Mouse (Mus musculus): ENCODE results near the gene Loxl3. TPM values are rescaled to one million over a fixed set of nuclear protein-coding genes. Genes with fewer than 3 reads are reported as not detected.

The Loxl3 gene
- polyA plus RNA-seq, 1 experiment from 2014 or later: 5.5 TPM

GRCm38 (mm10) chr6:83078324-83078858 lies 44.4 kb downstream of the Loxl3 start:
- peaks cover 40% of the 10 kb centered on the region for H3K27me3 ChIP-seq (ENCODE audit: control insufficient read depth, insufficient read depth, low read length)
- H3K4me3 ChIP-seq (replicated peaks; ENCODE audit: low read depth, low read length): peak overlapping the region; percentile 67
- H3K9ac ChIP-seq (replicated peaks; ENCODE audit: low read length): peak overlapping the region; percentile 76
- DNase-seq (peak; percentile 100), ATAC-seq (ENCODE audit: low FRiP score, low TSS enrichment) (peak; percentile 95)
- peaks cover 20% of the 10 kb centered on the region for H3K36me3 ChIP-seq (ENCODE audit: control insufficient read depth, insufficient read depth, low read length)
- H3K4me2 ChIP-seq (ENCODE audit: low read length): peak overlapping the region; percentile 96
- peaks cover 14% of the 10 kb centered on the region for H3K4me1 ChIP-seq (ENCODE audit: control insufficient read depth, insufficient read depth, low read length)
- peak overlapping the region; percentile 93 for H3K27ac ChIP-seq (replicated peaks; ENCODE audit: low read depth, low read length)
- H3K9me3 ChIP-seq (ENCODE audit: control insufficient read depth, low read length): no peaks in the 10 kb centered on the region
- WGBS: under 1% methylated on average over 46 of the region's 46 CpGs

- no peaks in the 10 kb centered on the region for H3K9me3 ChIP-seq (ENCODE audit: control insufficient read depth, low read length)
- ATAC-seq (ENCODE audit: low FRiP score, low TSS enrichment) (no peak), DNase-seq (no peak)
- no peak overlapping the region for H3K4me2 ChIP-seq (ENCODE audit: low read length)
- no peak overlapping the region for H3K9ac ChIP-seq (replicated peaks; ENCODE audit: low read length)
- peaks cover 20% of the 10 kb centered on the region for H3K36me3 ChIP-seq (ENCODE audit: control insufficient read depth, insufficient read depth, low read length)
- peaks cover 40% of the 10 kb centered on the region for H3K27me3 ChIP-seq (ENCODE audit: control insufficient read depth, insufficient read depth, low read length)
- H3K4me3 ChIP-seq (replicated peaks; ENCODE audit: low read depth, low read length): no peak overlapping the region
- WGBS: 95% methylated on average over 5 of the region's 5 CpGs
- H3K27ac ChIP-seq (replicated peaks; ENCODE audit: low read depth, low read length): no peak overlapping the region
- peaks cover 14% of the 10 kb centered on the region for H3K4me1 ChIP-seq (ENCODE audit: control insufficient read depth, insufficient read depth, low read length)
Observed at GRCm38 (mm10) chr6:83080210-83080609, 46.2 kb downstream of the Loxl3 start.

GRCm38 (mm10) chr6:83083497-83083896 lies 49.5 kb downstream of the Loxl3 start:
- ATAC-seq (ENCODE audit: low FRiP score, low TSS enrichment): no peak
- no peak overlapping the region for H3K9ac ChIP-seq (replicated peaks; ENCODE audit: low read length)
- peaks cover 58% of the 10 kb centered on the region for H3K27me3 ChIP-seq (ENCODE audit: control insufficient read depth, insufficient read depth, low read length)
- 12% methylated on average over 5 of the region's 5 CpGs for WGBS
- H3K4me2 ChIP-seq (ENCODE audit: low read length): no peak overlapping the region
- DNase-seq: no peak
- peaks cover 9% of the 10 kb centered on the region for H3K4me1 ChIP-seq (ENCODE audit: control insufficient read depth, insufficient read depth, low read length)
- H3K9me3 ChIP-seq (ENCODE audit: control insufficient read depth, low read length): no peaks in the 10 kb centered on the region
- no peak overlapping the region for H3K4me3 ChIP-seq (replicated peaks; ENCODE audit: low read depth, low read length)
- H3K27ac ChIP-seq (replicated peaks; ENCODE audit: low read depth, low read length): no peak overlapping the region
- peaks cover 20% of the 10 kb centered on the region for H3K36me3 ChIP-seq (ENCODE audit: control insufficient read depth, insufficient read depth, low read length)

- Histone ChIP-seq H3K36me3 (ENCODE audit: control insufficient read depth, insufficient read depth, low read length) (peaks cover 20% of the 10 kb centered on the region), H3K4me2 (ENCODE audit: low read length) (no peak overlapping the region), H3K9me3 (ENCODE audit: control insufficient read depth, low read length) (no peaks in the 10 kb centered on the region), H3K27ac (replicated peaks; ENCODE audit: low read depth, low read length) (no peak overlapping the region), H3K4me1 (ENCODE audit: control insufficient read depth, insufficient read depth, low read length) (peaks cover 3% of the 10 kb centered on the region), H3K27me3 (ENCODE audit: control insufficient read depth, insufficient read depth, low read length) (peaks cover 66% of the 10 kb centered on the region), H3K4me3 (replicated peaks; ENCODE audit: low read depth, low read length) (no peak overlapping the region), H3K9ac (replicated peaks; ENCODE audit: low read length) (no peak overlapping the region)
- DNase-seq: no peak
- ATAC-seq (ENCODE audit: low FRiP score, low TSS enrichment): no peak
- WGBS: 6% methylated on average over 6 of the region's 6 CpGs
Observed at GRCm38 (mm10) chr6:83084477-83084876, 50.5 kb downstream of the Loxl3 start.

- Histone ChIP-seq H3K27ac (replicated peaks; ENCODE audit: low read depth, low read length) (no peak within 1 kb of the TSS), H3K27me3 (ENCODE audit: control insufficient read depth, insufficient read depth, low read length) (peaks cover 77% of the 10 kb centered on the region), H3K4me3 (replicated peaks; ENCODE audit: low read depth, low read length) (no peak within 1 kb of the TSS), H3K9ac (replicated peaks; ENCODE audit: low read length) (no peak within 1 kb of the TSS), H3K9me3 (ENCODE audit: control insufficient read depth, low read length) (no peaks in the 10 kb centered on the region), H3K4me2 (ENCODE audit: low read length) (no peak within 1 kb of the TSS), H3K36me3 (ENCODE audit: control insufficient read depth, insufficient read depth, low read length) (peaks cover 5% of the 10 kb centered on the region), H3K4me1 (ENCODE audit: control insufficient read depth, insufficient read depth, low read length) (no peaks in the 10 kb centered on the region)
- 2% methylated on average over 42 of the region's 42 CpGs for WGBS
- no peak for DNase-seq
- no peak for ATAC-seq (ENCODE audit: low FRiP score, low TSS enrichment)
Observed at GRCm38 (mm10) chr6:83086121-83087035, 52.4 kb downstream of the Loxl3 start, which contains the start of gene Lbx2. Gene Lbx2 (plus strand): TSS chr6:83086367.

- H3K4me3 ChIP-seq (replicated peaks; ENCODE audit: low read depth, low read length): no peak overlapping the region; the same call in 1 of the 2 replicates
- H3K4me1 ChIP-seq (ENCODE audit: control insufficient read depth, insufficient read depth, low read length): no peaks in the 10 kb centered on the region
- peak overlapping the region; percentile 25; the same call in 1 of the 2 replicates for H3K4me2 ChIP-seq (ENCODE audit: low read length)
- DNase-seq (no peak), ATAC-seq (ENCODE audit: low FRiP score, low TSS enrichment) (no peak)
- WGBS: under 1% methylated on average over 47 of the region's 47 CpGs
- H3K27me3 ChIP-seq (ENCODE audit: control insufficient read depth, insufficient read depth, low read length): peaks cover 82% of the 10 kb centered on the region
- H3K9me3 ChIP-seq (ENCODE audit: control insufficient read depth, low read length): no peaks in the 10 kb centered on the region
- H3K36me3 ChIP-seq (ENCODE audit: control insufficient read depth, insufficient read depth, low read length): peaks cover 2% of the 10 kb centered on the region; the same call in 1 of the 2 replicates
- no peak overlapping the region for H3K9ac ChIP-seq (replicated peaks; ENCODE audit: low read length)
- no peak overlapping the region for H3K27ac ChIP-seq (replicated peaks; ENCODE audit: low read depth, low read length)
Observed at GRCm38 (mm10) chr6:83087205-83087925, 53.4 kb downstream of the Loxl3 start.

- DNase-seq (no peak), ATAC-seq (ENCODE audit: low FRiP score, low TSS enrichment) (no peak)
- H3K36me3 ChIP-seq (ENCODE audit: control insufficient read depth, insufficient read depth, low read length): no peaks in the 10 kb centered on the region
- H3K27me3 ChIP-seq (ENCODE audit: control insufficient read depth, insufficient read depth, low read length): peaks cover 76% of the 10 kb centered on the region
- no peak overlapping the region for H3K27ac ChIP-seq (replicated peaks; ENCODE audit: low read depth, low read length)
- H3K9ac ChIP-seq (replicated peaks; ENCODE audit: low read length): no peak overlapping the region
- peak overlapping the region; percentile 25; the same call in 1 of the 2 replicates for H3K4me2 ChIP-seq (ENCODE audit: low read length)
- H3K9me3 ChIP-seq (ENCODE audit: control insufficient read depth, low read length): no peaks in the 10 kb centered on the region
- no peaks in the 10 kb centered on the region for H3K4me1 ChIP-seq (ENCODE audit: control insufficient read depth, insufficient read depth, low read length)
- no peak overlapping the region; the same call in 1 of the 2 replicates for H3K4me3 ChIP-seq (replicated peaks; ENCODE audit: low read depth, low read length)
- WGBS: 3% methylated on average over 9 of the region's 9 CpGs
Observed at GRCm38 (mm10) chr6:83087926-83088260, 53.9 kb downstream of the Loxl3 start.

- no peaks in the 10 kb centered on the region for H3K36me3 ChIP-seq (ENCODE audit: control insufficient read depth, insufficient read depth, low read length)
- DNase-seq: no peak
- H3K27ac ChIP-seq (replicated peaks; ENCODE audit: low read depth, low read length): no peak overlapping the region
- H3K9ac ChIP-seq (replicated peaks; ENCODE audit: low read length): no peak overlapping the region
- no peaks in the 10 kb centered on the region for H3K4me1 ChIP-seq (ENCODE audit: control insufficient read depth, insufficient read depth, low read length)
- 48% methylated on average over 6 of the region's 6 CpGs for WGBS
- H3K4me2 ChIP-seq (ENCODE audit: low read length): no peak overlapping the region
- peaks cover 33% of the 10 kb centered on the region for H3K27me3 ChIP-seq (ENCODE audit: control insufficient read depth, insufficient read depth, low read length)
- no peak overlapping the region for H3K4me3 ChIP-seq (replicated peaks; ENCODE audit: low read depth, low read length)
- no peaks in the 10 kb centered on the region for H3K9me3 ChIP-seq (ENCODE audit: control insufficient read depth, low read length)
- ATAC-seq (ENCODE audit: low FRiP score, low TSS enrichment): no peak
Observed at GRCm38 (mm10) chr6:83092416-83093127, 58.6 kb downstream of the Loxl3 start.

All from midbrain, embryonic 14.5 days (tissue).